Mouse (Mus musculus): Measurements from ENCODE around the gene Frmd5. TPM values are rescaled to one million over a fixed set of nuclear protein-coding genes. Genes with fewer than 3 reads are reported as not detected.
A peak's percentile ranks its signal among the peaks of the same experiment; 100 is the strongest.

The Frmd5 gene
- polyA plus RNA-seq, 1 experiment from 2014 or later = 26.6 TPM

DNA sequence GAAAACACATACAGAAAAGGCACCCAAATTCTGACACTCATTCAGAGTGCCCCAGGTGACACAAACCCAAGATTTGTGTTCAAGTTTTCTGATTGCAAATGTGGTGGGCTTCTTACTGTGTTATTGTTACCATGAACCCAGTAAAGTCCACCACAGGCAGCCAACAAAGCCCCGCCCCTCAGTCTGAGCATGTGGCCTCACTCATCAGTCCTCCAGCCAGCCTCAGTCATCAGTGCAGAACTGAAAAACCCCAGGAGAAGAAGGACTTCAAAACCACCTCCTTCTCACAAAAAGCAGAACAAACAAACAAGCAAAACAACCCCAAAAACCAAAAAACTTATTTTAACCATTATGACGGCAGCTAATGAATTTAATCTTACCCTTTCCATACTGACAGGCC, 18.5 kb downstream of the Frmd5 start:
- WGBS = 87% methylated on average over 2 of the region's 2 CpGs
- no peak overlapping the region for H3K4me3 ChIP-seq (ENCODE audit: low read depth, low read length)
- no peaks in the 10 kb centered on the region for H3K4me1 ChIP-seq (replicated peaks; ENCODE audit: control insufficient read depth, insufficient read depth, low read length)
- no peak overlapping the region for H3K9ac ChIP-seq (ENCODE audit: low read length)
- no peaks in the 10 kb centered on the region for H3K36me3 ChIP-seq (ENCODE audit: control insufficient read depth, insufficient read depth, low read length)
- H3K27ac ChIP-seq (ENCODE audit: low read depth, low read length) = no peak overlapping the region
- no peaks in the 10 kb centered on the region for H3K27me3 ChIP-seq (ENCODE audit: control insufficient read depth, insufficient read depth, low read length)
- DNase-seq (ENCODE audit: low spot score) = no peak
- H3K9me3 ChIP-seq (ENCODE audit: control insufficient read depth, low read length) = no peaks in the 10 kb centered on the region
- no peak overlapping the region for H3K4me2 ChIP-seq (ENCODE audit: low read depth, low read length, severe bottlenecking)
- ATAC-seq (replicated peaks; ENCODE audit: low FRiP score) = no peak

- no peaks in the 10 kb centered on the region for H3K27me3 ChIP-seq (ENCODE audit: control insufficient read depth, insufficient read depth, low read length)
- H3K4me3 ChIP-seq (ENCODE audit: low read depth, low read length) = no peak overlapping the region
- H3K36me3 ChIP-seq (ENCODE audit: control insufficient read depth, insufficient read depth, low read length) = no peaks in the 10 kb centered on the region
- WGBS = 79% methylated on average over 13 of the region's 13 CpGs
- H3K27ac ChIP-seq (ENCODE audit: low read depth, low read length) = no peak overlapping the region
- H3K9ac ChIP-seq (ENCODE audit: low read length) = no peak overlapping the region
- ATAC-seq (replicated peaks; ENCODE audit: low FRiP score) (no peak), DNase-seq (ENCODE audit: low spot score) (peak; percentile 50)
- H3K9me3 ChIP-seq (ENCODE audit: control insufficient read depth, low read length) = no peaks in the 10 kb centered on the region
- no peaks in the 10 kb centered on the region for H3K4me1 ChIP-seq (replicated peaks; ENCODE audit: control insufficient read depth, insufficient read depth, low read length)
- H3K4me2 ChIP-seq (ENCODE audit: low read depth, low read length, severe bottlenecking) = no peak overlapping the region
Observed at GRCm38 (mm10) chr2:121787767-121788166, 19.1 kb downstream of the Frmd5 start.

DNA sequence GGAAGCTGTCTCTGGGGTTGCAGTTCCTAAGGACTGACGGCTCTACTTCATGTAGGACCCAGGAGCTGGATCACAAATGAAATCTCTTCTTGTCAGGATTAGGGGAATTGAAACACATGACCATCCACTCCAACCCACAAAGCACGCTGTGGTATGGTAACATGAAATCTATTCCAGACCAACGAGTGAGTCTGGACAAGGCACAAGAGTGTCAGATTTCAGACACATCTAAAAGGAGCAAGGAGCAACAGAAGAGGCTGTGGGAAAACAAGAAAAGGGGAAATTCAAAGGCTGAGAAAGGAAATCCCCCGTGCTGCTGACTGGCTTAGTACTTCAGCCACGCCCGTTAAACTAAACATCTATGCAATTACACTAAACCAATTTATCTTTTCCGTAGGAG, 19.6 kb downstream of the Frmd5 start:
- H3K27me3 ChIP-seq (ENCODE audit: control insufficient read depth, insufficient read depth, low read length) = no peaks in the 10 kb centered on the region
- H3K4me1 ChIP-seq (replicated peaks; ENCODE audit: control insufficient read depth, insufficient read depth, low read length) = no peaks in the 10 kb centered on the region
- no peak overlapping the region for H3K4me2 ChIP-seq (ENCODE audit: low read depth, low read length, severe bottlenecking)
- H3K4me3 ChIP-seq (ENCODE audit: low read depth, low read length) = no peak overlapping the region
- no peak overlapping the region for H3K9ac ChIP-seq (ENCODE audit: low read length)
- 55% methylated on average over 7 of the region's 7 CpGs for WGBS
- ATAC-seq (replicated peaks; ENCODE audit: low FRiP score) (no peak), DNase-seq (ENCODE audit: low spot score) (no peak)
- no peak overlapping the region for H3K27ac ChIP-seq (ENCODE audit: low read depth, low read length)
- no peaks in the 10 kb centered on the region for H3K36me3 ChIP-seq (ENCODE audit: control insufficient read depth, insufficient read depth, low read length)
- no peaks in the 10 kb centered on the region for H3K9me3 ChIP-seq (ENCODE audit: control insufficient read depth, low read length)

DNA sequence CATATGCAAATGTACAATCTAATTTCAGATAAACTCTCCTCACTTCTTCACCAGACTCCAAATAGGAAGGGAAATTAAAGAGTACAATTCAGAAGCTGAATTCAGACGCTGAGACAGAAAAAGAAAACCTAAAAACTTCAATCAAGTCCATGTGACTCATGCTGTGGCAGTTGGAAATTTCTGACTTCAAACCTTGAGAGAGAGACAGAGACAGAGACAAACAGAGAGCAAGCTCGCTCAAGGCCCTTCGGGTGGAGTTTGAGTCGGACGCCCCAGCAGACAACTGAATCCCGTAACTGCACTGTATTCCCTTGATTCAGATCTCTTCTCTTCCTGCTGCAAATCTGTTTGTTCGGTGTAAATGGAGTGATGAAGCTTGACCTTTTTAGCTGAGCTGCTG, 30.7 kb downstream of the Frmd5 start:
- H3K36me3 ChIP-seq (ENCODE audit: control insufficient read depth, insufficient read depth, low read length) = no peaks in the 10 kb centered on the region
- H3K27me3 ChIP-seq (ENCODE audit: control insufficient read depth, insufficient read depth, low read length) = no peaks in the 10 kb centered on the region
- H3K9ac ChIP-seq (ENCODE audit: low read length) = no peak overlapping the region
- no peak overlapping the region for H3K27ac ChIP-seq (ENCODE audit: low read depth, low read length)
- ATAC-seq (replicated peaks; ENCODE audit: low FRiP score) (no peak), DNase-seq (ENCODE audit: low spot score) (no peak)
- H3K4me1 ChIP-seq (replicated peaks; ENCODE audit: control insufficient read depth, insufficient read depth, low read length) = no peaks in the 10 kb centered on the region
- no peaks in the 10 kb centered on the region for H3K9me3 ChIP-seq (ENCODE audit: control insufficient read depth, low read length)
- 87% methylated on average over 7 of the region's 7 CpGs for WGBS
- H3K4me3 ChIP-seq (ENCODE audit: low read depth, low read length) = no peak overlapping the region
- no peak overlapping the region for H3K4me2 ChIP-seq (ENCODE audit: low read depth, low read length, severe bottlenecking)

- H3K4me1 ChIP-seq (replicated peaks; ENCODE audit: control insufficient read depth, insufficient read depth, low read length) = no peaks in the 10 kb centered on the region
- WGBS = 35% methylated on average over 5 of the region's 5 CpGs
- H3K27me3 ChIP-seq (ENCODE audit: control insufficient read depth, insufficient read depth, low read length) = no peaks in the 10 kb centered on the region
Observed at GRCm38 (mm10) chr2:121764851-121765250, 42.0 kb downstream of the Frmd5 start.

GRCm38 (mm10) chr2:121761861-121762260, 45.0 kb downstream of the Frmd5 start:
- WGBS = 92% methylated on average over 5 of the region's 5 CpGs

More at GRCm38 (mm10) chr2:121764851-121765250, 42.0 kb downstream of the Frmd5 start:
- H3K4me3 ChIP-seq (ENCODE audit: low read depth, low read length) = no peak overlapping the region
- H3K27ac ChIP-seq (ENCODE audit: low read depth, low read length) = no peak overlapping the region
- no peaks in the 10 kb centered on the region for H3K36me3 ChIP-seq (ENCODE audit: control insufficient read depth, insufficient read depth, low read length)
- H3K9ac ChIP-seq (ENCODE audit: low read length) = no peak overlapping the region
- no peak overlapping the region for H3K4me2 ChIP-seq (ENCODE audit: low read depth, low read length, severe bottlenecking)
- no peaks in the 10 kb centered on the region for H3K9me3 ChIP-seq (ENCODE audit: control insufficient read depth, low read length)
- ATAC-seq (replicated peaks; ENCODE audit: low FRiP score) (no peak; the same call in 1 of the 2 replicates), DNase-seq (ENCODE audit: low spot score) (no peak)

GRCm38 (mm10) chr2:121761281-121761795, 45.5 kb downstream of the Frmd5 start:
- DNase-seq (ENCODE audit: low spot score) (no peak), ATAC-seq (replicated peaks; ENCODE audit: low FRiP score) (no peak)
- Histone ChIP-seq H3K4me3 (ENCODE audit: low read depth, low read length) (no peak overlapping the region), H3K36me3 (ENCODE audit: control insufficient read depth, insufficient read depth, low read length) (no peaks in the 10 kb centered on the region), H3K9ac (ENCODE audit: low read length) (no peak overlapping the region), H3K9me3 (ENCODE audit: control insufficient read depth, low read length) (no peaks in the 10 kb centered on the region), H3K27me3 (ENCODE audit: control insufficient read depth, insufficient read depth, low read length) (no peaks in the 10 kb centered on the region), H3K27ac (ENCODE audit: low read depth, low read length) (no peak overlapping the region), H3K4me2 (ENCODE audit: low read depth, low read length, severe bottlenecking) (no peak overlapping the region), H3K4me1 (replicated peaks; ENCODE audit: control insufficient read depth, insufficient read depth, low read length) (no peaks in the 10 kb centered on the region)
- WGBS = 91% methylated on average over 11 of the region's 11 CpGs

More at GRCm38 (mm10) chr2:121761861-121762260, 45.0 kb downstream of the Frmd5 start:
- DNase-seq (ENCODE audit: low spot score) (no peak), ATAC-seq (replicated peaks; ENCODE audit: low FRiP score) (no peak)
- H3K9me3 ChIP-seq (ENCODE audit: control insufficient read depth, low read length) = no peaks in the 10 kb centered on the region
- no peaks in the 10 kb centered on the region for H3K36me3 ChIP-seq (ENCODE audit: control insufficient read depth, insufficient read depth, low read length)
- no peak overlapping the region for H3K4me3 ChIP-seq (ENCODE audit: low read depth, low read length)
- no peaks in the 10 kb centered on the region for H3K27me3 ChIP-seq (ENCODE audit: control insufficient read depth, insufficient read depth, low read length)
- H3K9ac ChIP-seq (ENCODE audit: low read length) = no peak overlapping the region
- no peak overlapping the region for H3K27ac ChIP-seq (ENCODE audit: low read depth, low read length)
- H3K4me2 ChIP-seq (ENCODE audit: low read depth, low read length, severe bottlenecking) = no peak overlapping the region
- H3K4me1 ChIP-seq (replicated peaks; ENCODE audit: control insufficient read depth, insufficient read depth, low read length) = no peaks in the 10 kb centered on the region

- Histone ChIP-seq H3K9me3 (ENCODE audit: control insufficient read depth, low read length) (no peaks in the 10 kb centered on the region), H3K27me3 (ENCODE audit: control insufficient read depth, insufficient read depth, low read length) (no peaks in the 10 kb centered on the region), H3K4me2 (ENCODE audit: low read depth, low read length, severe bottlenecking) (no peak overlapping the region), H3K9ac (ENCODE audit: low read length) (no peak overlapping the region), H3K4me3 (ENCODE audit: low read depth, low read length) (no peak overlapping the region), H3K36me3 (ENCODE audit: control insufficient read depth, insufficient read depth, low read length) (no peaks in the 10 kb centered on the region), H3K27ac (ENCODE audit: low read depth, low read length) (no peak overlapping the region), H3K4me1 (replicated peaks; ENCODE audit: control insufficient read depth, insufficient read depth, low read length) (no peaks in the 10 kb centered on the region)
- DNase-seq (ENCODE audit: low spot score) (no peak), ATAC-seq (replicated peaks; ENCODE audit: low FRiP score) (no peak)
- WGBS = 93% methylated on average over 9 of the region's 9 CpGs
Observed at GRCm38 (mm10) chr2:121760646-121761045, 46.2 kb downstream of the Frmd5 start.

GRCm38 (mm10) chr2:121758258-121758657, 48.6 kb downstream of the Frmd5 start:
- Histone ChIP-seq H3K9me3 (ENCODE audit: control insufficient read depth, low read length) (no peaks in the 10 kb centered on the region), H3K4me1 (replicated peaks; ENCODE audit: control insufficient read depth, insufficient read depth, low read length) (peaks cover 6% of the 10 kb centered on the region), H3K27ac (ENCODE audit: low read depth, low read length) (no peak overlapping the region), H3K4me3 (ENCODE audit: low read depth, low read length) (no peak overlapping the region), H3K36me3 (ENCODE audit: control insufficient read depth, insufficient read depth, low read length) (no peaks in the 10 kb centered on the region), H3K27me3 (ENCODE audit: control insufficient read depth, insufficient read depth, low read length) (no peaks in the 10 kb centered on the region), H3K4me2 (ENCODE audit: low read depth, low read length, severe bottlenecking) (no peak overlapping the region), H3K9ac (ENCODE audit: low read length) (no peak overlapping the region)
- DNase-seq (ENCODE audit: low spot score) = no peak
- no peak for ATAC-seq (replicated peaks; ENCODE audit: low FRiP score)
- 88% methylated on average over 8 of the region's 8 CpGs for WGBS
